Mouse (Mus musculus): ENCODE data around the gene Rnase2a. TPM values are rescaled to one million over a fixed set of nuclear protein-coding genes. Genes with fewer than 3 reads are reported as not detected.
"Not testable (repeated sequence)": the region's sequence is repeated elsewhere in the genome, so short reads cannot be mapped to it uniquely, and the experiment has no call there.

The Rnase2a gene
- not detected in 2 replicates for polyA plus RNA-seq (2014; fragmentation: Nextera tagmentation; extraction: Ambion mirVana)

DNA sequence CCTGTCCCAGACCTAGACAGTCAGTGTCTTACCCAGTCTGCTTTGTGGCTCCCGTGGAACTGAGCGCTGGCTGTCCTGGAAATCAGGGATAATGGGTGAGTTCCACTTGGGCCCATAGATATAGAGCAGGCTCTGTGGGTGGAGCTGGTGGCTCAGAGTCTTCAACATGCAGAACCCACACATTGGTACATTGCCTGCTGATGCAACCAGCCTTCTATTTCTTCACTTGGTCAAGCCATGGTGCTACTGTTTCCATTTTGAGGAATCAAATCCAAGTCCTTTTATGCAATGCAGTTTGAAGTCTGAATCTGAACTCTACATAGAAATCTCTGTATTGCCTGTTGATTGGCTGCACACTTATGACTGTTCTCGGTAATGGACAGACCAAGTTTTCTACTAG, at the start of gene Rnase2a:
Rnase2a (minus strand) TSS at position 72 of the 400 bp plus-strand sequence.
- no peak within 1 kb of the TSS for H3K4me3 ChIP-seq (ENCODE audit: low read depth, low read length)
- ATAC-seq (ENCODE audit: insufficient read depth, low FRiP score, low TSS enrichment) (no peak), DNase-seq (ENCODE audit: low spot score) (no peak)
- H3K27ac ChIP-seq (ENCODE audit: low read depth, low read length), result no peak within 1 kb of the TSS
- no peaks in the 10 kb centered on the region for H3K9me3 ChIP-seq (ENCODE audit: control insufficient read depth, low read length)
- no peak within 1 kb of the TSS for H3K9ac ChIP-seq (ENCODE audit: low read length)
- H3K27me3 ChIP-seq (ENCODE audit: control insufficient read depth, insufficient read depth, low read length), result no peaks in the 10 kb centered on the region
- H3K4me2 ChIP-seq (ENCODE audit: low read depth), result no peak within 1 kb of the TSS
- WGBS, result 95% methylated on average over 3 of the region's 3 CpGs
- no peaks in the 10 kb centered on the region for H3K36me3 ChIP-seq (ENCODE audit: control insufficient read depth, insufficient read depth, low read length)
- no peaks in the 10 kb centered on the region for H3K4me1 ChIP-seq (ENCODE audit: control insufficient read depth, insufficient read depth, low read length)

DNA sequence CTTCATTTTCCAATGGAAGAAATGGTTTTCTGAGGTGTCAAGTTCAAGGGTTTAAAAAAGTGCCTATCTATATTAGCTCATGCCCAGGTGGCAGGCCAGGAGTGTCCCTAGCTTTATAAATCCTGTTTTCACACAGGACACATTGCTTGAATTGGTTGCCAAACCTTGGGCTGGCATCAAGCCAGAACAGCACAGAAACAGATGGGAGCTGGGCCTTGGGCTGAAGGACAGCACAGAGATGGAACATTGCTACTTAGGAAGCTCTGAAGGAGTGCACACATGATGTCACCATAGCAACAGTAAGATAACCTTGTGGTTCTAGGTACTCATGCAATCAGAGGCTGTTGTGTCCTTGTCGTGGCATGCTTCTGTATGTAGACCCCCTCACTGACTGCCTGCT, 35.6 kb upstream of the Rnase2a start:
- ATAC-seq (ENCODE audit: insufficient read depth, low FRiP score, low TSS enrichment) (no peak), DNase-seq (ENCODE audit: low spot score) (no peak)
- H3K9me3 ChIP-seq (ENCODE audit: control insufficient read depth, low read length), result no peaks in the 10 kb centered on the region
- H3K27me3 ChIP-seq (ENCODE audit: control insufficient read depth, insufficient read depth, low read length), result no peaks in the 10 kb centered on the region
- WGBS, result 86% methylated on average over 1 of the region's 1 CpGs
- H3K36me3 ChIP-seq (ENCODE audit: control insufficient read depth, insufficient read depth, low read length), result no peaks in the 10 kb centered on the region
- H3K4me1 ChIP-seq (ENCODE audit: control insufficient read depth, insufficient read depth, low read length), result no peaks in the 10 kb centered on the region
- no peak overlapping the region for H3K4me3 ChIP-seq (ENCODE audit: low read depth, low read length)
- no peak overlapping the region for H3K27ac ChIP-seq (ENCODE audit: low read depth, low read length)
- H3K9ac ChIP-seq (ENCODE audit: low read length), result no peak overlapping the region
- no peak overlapping the region for H3K4me2 ChIP-seq (ENCODE audit: low read depth)

DNA sequence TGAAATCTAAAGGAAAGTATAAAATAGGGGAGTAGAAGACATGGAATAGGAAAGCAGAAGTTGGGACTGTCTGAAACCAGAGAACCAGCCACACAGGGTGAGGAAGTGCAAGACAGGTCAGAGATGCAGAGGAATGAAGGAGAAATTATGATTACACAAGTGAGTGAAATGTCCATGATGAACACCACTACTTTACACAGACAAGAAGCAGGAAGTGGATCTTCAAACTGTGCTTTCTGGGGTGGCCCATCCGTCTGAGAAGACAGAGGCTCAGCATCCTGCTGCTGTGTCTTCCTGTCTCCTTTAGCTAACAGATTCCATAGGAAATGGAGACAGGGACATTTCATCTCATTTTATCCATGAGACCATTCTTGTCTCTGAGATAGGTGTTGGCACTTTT, 22.6 kb upstream of the Rnase2a start:
- H3K9ac ChIP-seq (ENCODE audit: low read length); H3K4me3 ChIP-seq (ENCODE audit: low read depth, low read length); ATAC-seq (ENCODE audit: insufficient read depth, low FRiP score, low TSS enrichment); H3K4me2 ChIP-seq (ENCODE audit: low read depth); H3K4me1 ChIP-seq (ENCODE audit: control insufficient read depth, insufficient read depth, low read length); H3K27ac ChIP-seq (ENCODE audit: low read depth, low read length); H3K27me3 ChIP-seq (ENCODE audit: control insufficient read depth, insufficient read depth, low read length); DNase-seq (ENCODE audit: low spot score); H3K9me3 ChIP-seq (ENCODE audit: control insufficient read depth, low read length); H3K36me3 ChIP-seq (ENCODE audit: control insufficient read depth, insufficient read depth, low read length): not testable (repeated sequence)
- 62% methylated on average over 1 of the region's 1 CpGs for WGBS

DNA sequence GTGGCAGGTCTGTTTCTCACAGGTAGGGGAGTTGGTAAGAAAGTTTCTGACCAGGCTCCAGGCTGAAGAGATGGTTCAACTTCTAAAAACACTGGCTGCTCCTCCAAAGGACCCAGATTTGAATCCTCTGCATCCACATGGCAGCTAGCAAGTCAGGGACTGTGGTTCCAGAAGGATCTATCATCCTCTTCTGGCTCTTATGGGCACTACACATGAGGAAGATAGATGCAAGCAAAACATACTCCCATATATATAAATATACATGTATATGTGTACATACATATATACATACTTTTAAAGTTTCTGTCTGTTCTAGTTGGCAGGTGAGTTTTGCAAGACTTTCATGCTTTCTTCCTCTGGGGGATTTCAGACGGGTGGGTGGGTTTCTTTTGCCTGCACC, 12.8 kb upstream of the Rnase2a start:
- Histone ChIP-seq H3K4me2 (ENCODE audit: low read depth) (no peak overlapping the region), H3K9me3 (ENCODE audit: control insufficient read depth, low read length) (no peaks in the 10 kb centered on the region), H3K27me3 (ENCODE audit: control insufficient read depth, insufficient read depth, low read length) (no peaks in the 10 kb centered on the region), H3K4me3 (ENCODE audit: low read depth, low read length) (no peak overlapping the region), H3K4me1 (ENCODE audit: control insufficient read depth, insufficient read depth, low read length) (no peaks in the 10 kb centered on the region), H3K27ac (ENCODE audit: low read depth, low read length) (no peak overlapping the region), H3K36me3 (ENCODE audit: control insufficient read depth, insufficient read depth, low read length) (no peaks in the 10 kb centered on the region), H3K9ac (ENCODE audit: low read length) (no peak overlapping the region)
- WGBS, result 78% methylated on average over 1 of the region's 1 CpGs
- ATAC-seq (ENCODE audit: insufficient read depth, low FRiP score, low TSS enrichment) (no peak), DNase-seq (ENCODE audit: low spot score) (no peak)

DNA sequence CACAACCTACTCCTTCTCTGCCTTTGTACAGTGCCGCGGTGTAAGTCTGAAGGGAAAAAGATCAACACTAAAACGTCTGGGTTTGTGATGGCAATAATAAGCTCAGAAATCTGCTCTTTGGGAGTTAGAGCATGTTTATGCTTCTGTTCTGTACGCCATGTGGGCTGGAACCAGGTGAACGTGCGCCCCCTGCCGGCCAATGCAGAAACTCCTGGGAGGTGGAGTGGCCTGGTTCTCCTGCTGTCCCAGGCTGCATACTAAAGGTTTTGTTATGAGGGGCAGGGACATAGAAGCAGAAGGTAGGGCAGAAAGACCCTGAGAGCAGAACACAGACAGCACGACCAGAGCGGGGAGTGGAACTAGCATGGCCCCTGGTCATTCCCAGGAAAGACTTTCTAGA, 10.2 kb upstream of the Rnase2a start:
- no peak overlapping the region for H3K4me2 ChIP-seq (ENCODE audit: low read depth)
- no peaks in the 10 kb centered on the region for H3K27me3 ChIP-seq (ENCODE audit: control insufficient read depth, insufficient read depth, low read length)
- no peaks in the 10 kb centered on the region for H3K9me3 ChIP-seq (ENCODE audit: control insufficient read depth, low read length)
- ATAC-seq (ENCODE audit: insufficient read depth, low FRiP score, low TSS enrichment) (peak; percentile 82), DNase-seq (ENCODE audit: low spot score) (peak; percentile 84)
- no peak overlapping the region for H3K9ac ChIP-seq (ENCODE audit: low read length)
- WGBS, result 6% methylated on average over 9 of the region's 9 CpGs
- H3K4me3 ChIP-seq (ENCODE audit: low read depth, low read length), result no peak overlapping the region
- H3K27ac ChIP-seq (ENCODE audit: low read depth, low read length), result no peak overlapping the region
- no peaks in the 10 kb centered on the region for H3K36me3 ChIP-seq (ENCODE audit: control insufficient read depth, insufficient read depth, low read length)
- no peaks in the 10 kb centered on the region for H3K4me1 ChIP-seq (ENCODE audit: control insufficient read depth, insufficient read depth, low read length)

DNA sequence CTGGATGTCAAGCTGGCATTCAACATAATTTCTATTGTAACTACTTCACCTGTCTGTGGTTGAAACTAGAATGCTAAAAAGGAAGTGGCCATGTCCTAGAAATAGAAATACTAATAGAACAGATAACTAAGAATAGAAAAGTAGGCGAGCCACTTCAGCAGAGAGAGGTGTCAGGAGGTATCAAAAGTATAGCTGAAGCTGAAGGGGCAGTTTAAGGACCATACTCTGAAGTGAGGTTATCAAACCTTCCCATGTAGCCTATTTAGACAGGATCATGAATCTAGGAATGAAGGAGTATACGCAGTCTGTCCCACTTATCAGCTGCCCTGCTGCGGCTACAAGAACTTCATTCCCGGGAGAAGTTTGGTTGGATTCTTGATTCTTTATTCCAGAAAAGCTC, 9.8 kb upstream of the Rnase2a start:
- Histone ChIP-seq H3K27ac (ENCODE audit: low read depth, low read length) (no peak overlapping the region), H3K27me3 (ENCODE audit: control insufficient read depth, insufficient read depth, low read length) (no peaks in the 10 kb centered on the region), H3K9ac (ENCODE audit: low read length) (no peak overlapping the region), H3K36me3 (ENCODE audit: control insufficient read depth, insufficient read depth, low read length) (no peaks in the 10 kb centered on the region), H3K9me3 (ENCODE audit: control insufficient read depth, low read length) (no peaks in the 10 kb centered on the region), H3K4me1 (ENCODE audit: control insufficient read depth, insufficient read depth, low read length) (no peaks in the 10 kb centered on the region), H3K4me2 (ENCODE audit: low read depth) (no peak overlapping the region), H3K4me3 (ENCODE audit: low read depth, low read length) (no peak overlapping the region)
- ATAC-seq (ENCODE audit: insufficient read depth, low FRiP score, low TSS enrichment) (no peak), DNase-seq (ENCODE audit: low spot score) (no peak)
- WGBS, result 70% methylated on average over 4 of the region's 4 CpGs

DNA sequence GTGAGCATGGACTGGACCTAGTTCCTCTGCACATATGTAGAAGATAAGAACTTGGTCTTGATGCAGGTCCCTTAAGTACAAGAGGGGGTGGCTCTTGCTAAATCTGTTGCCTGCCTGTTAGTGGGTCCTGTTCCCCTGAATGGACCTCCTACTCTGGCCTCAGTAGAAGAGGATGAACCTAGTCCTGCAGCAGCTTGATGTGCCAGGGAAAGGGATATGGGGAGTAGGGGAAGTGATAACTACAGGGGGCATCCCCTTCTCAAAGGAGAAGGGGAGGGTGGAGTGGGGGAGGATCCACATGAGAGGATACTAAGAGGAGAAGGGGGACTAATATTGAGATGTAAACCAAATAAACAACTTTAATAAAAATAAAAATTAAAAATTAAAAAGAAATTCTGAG, 6.5 kb upstream of the Rnase2a start:
- no peak for ATAC-seq (ENCODE audit: insufficient read depth, low FRiP score, low TSS enrichment)
- no peak for DNase-seq (ENCODE audit: low spot score)
- Histone ChIP-seq H3K36me3 (ENCODE audit: control insufficient read depth, insufficient read depth, low read length) (no peaks in the 10 kb centered on the region), H3K27me3 (ENCODE audit: control insufficient read depth, insufficient read depth, low read length) (no peaks in the 10 kb centered on the region), H3K4me3 (ENCODE audit: low read depth, low read length) (no peak overlapping the region), H3K27ac (ENCODE audit: low read depth, low read length) (no peak overlapping the region), H3K9me3 (ENCODE audit: control insufficient read depth, low read length) (no peaks in the 10 kb centered on the region), H3K9ac (ENCODE audit: low read length) (no peak overlapping the region), H3K4me2 (ENCODE audit: low read depth) (no peak overlapping the region), H3K4me1 (ENCODE audit: control insufficient read depth, insufficient read depth, low read length) (no peaks in the 10 kb centered on the region)

DNA sequence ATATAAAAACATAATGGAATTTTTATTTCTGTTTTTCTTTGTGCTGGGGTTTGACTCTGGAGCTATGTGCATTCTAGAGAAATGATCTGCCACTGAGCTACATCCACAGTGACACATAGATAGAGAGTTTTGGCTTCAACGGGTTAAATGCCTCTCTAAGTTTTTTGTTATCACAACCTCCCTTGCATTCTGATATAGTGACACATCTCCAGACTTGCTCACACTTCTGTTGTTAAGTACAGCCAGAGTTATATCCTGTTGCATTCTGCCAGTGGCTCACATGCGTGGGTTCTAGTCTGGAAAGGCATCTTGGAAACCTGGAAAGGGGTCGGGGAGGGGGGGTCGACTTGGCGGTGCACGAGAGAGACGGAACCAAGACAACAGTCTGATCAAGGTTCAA, 3.8 kb upstream of the Rnase2a start:
- no peak for ATAC-seq (ENCODE audit: insufficient read depth, low FRiP score, low TSS enrichment)
- no peak overlapping the region for H3K4me2 ChIP-seq (ENCODE audit: low read depth)
- no peak overlapping the region for H3K4me3 ChIP-seq (ENCODE audit: low read depth, low read length)
- H3K9me3 ChIP-seq (ENCODE audit: control insufficient read depth, low read length), result no peaks in the 10 kb centered on the region
- no peak for DNase-seq (ENCODE audit: low spot score)
- no peak overlapping the region for H3K27ac ChIP-seq (ENCODE audit: low read depth, low read length)
- no peak overlapping the region for H3K9ac ChIP-seq (ENCODE audit: low read length)
- 94% methylated on average over 7 of the region's 7 CpGs for WGBS
- H3K27me3 ChIP-seq (ENCODE audit: control insufficient read depth, insufficient read depth, low read length), result no peaks in the 10 kb centered on the region
- H3K4me1 ChIP-seq (ENCODE audit: control insufficient read depth, insufficient read depth, low read length), result no peaks in the 10 kb centered on the region
- H3K36me3 ChIP-seq (ENCODE audit: control insufficient read depth, insufficient read depth, low read length), result no peaks in the 10 kb centered on the region

DNA sequence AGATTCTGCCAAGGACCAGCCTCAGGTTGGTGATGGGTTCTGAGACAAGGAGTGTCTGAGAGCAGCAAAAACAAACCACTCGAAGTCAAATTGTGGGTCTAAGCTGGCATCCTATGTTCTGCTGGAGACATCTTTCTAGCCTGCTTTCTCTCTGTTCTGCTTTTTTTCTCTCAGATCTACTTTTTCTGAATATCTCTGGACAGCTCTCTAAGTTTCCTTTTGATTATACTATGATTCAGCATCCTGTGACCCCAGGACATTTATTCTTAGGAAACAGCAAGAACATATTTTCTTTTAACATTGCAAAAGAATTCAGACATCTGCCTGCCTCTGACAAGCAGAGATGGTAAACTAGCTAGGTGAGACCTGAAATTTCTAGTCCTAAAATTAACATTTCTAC, 2.3 kb downstream of the Rnase2a start:
- DNase-seq (ENCODE audit: low spot score) (no peak), ATAC-seq (ENCODE audit: insufficient read depth, low FRiP score, low TSS enrichment) (no peak)
- Histone ChIP-seq H3K36me3 (ENCODE audit: control insufficient read depth, insufficient read depth, low read length) (no peaks in the 10 kb centered on the region), H3K27me3 (ENCODE audit: control insufficient read depth, insufficient read depth, low read length) (no peaks in the 10 kb centered on the region), H3K4me3 (ENCODE audit: low read depth, low read length) (no peak overlapping the region), H3K9me3 (ENCODE audit: control insufficient read depth, low read length) (no peaks in the 10 kb centered on the region), H3K4me1 (ENCODE audit: control insufficient read depth, insufficient read depth, low read length) (no peaks in the 10 kb centered on the region), H3K27ac (ENCODE audit: low read depth, low read length) (no peak overlapping the region), H3K9ac (ENCODE audit: low read length) (no peak overlapping the region), H3K4me2 (ENCODE audit: low read depth) (no peak overlapping the region)
- 94% methylated on average over 1 of the region's 1 CpGs for WGBS
